Mouse (Mus musculus): Measurements from ENCODE around the gene Malsu1. TPM values are rescaled to one million over a fixed set of nuclear protein-coding genes. Genes with fewer than 3 reads are reported as not detected.

Malsu1 gene
- total RNA-seq, 2 experiments from 2014 or later = 24.5 to 34.2 TPM

Other genes starting within 250 kb of the Malsu1 start
- 10 to 100 TPM; 14.7 to 15.4 TPM for gene Tmem176a, start 232.9 kb upstream of the Malsu1 start, total RNA-seq (2021)
- gene Tmem176b, start 232.3 kb upstream of the Malsu1 start, total RNA-seq (2021) = 10 to 100 TPM; 45.6 to 47.8 TPM
- not detected for gene Aoc1, start 200.9 kb upstream of the Malsu1 start, total RNA-seq (2021)
- not detected for gene 1600015I10Rik, start 143.9 kb upstream of the Malsu1 start, total RNA-seq (2021)
- not detected for gene Doxl2, start 98.8 kb upstream of the Malsu1 start, total RNA-seq (2021)
- gene Svs1, start 86.9 kb upstream of the Malsu1 start, total RNA-seq (2021) = not detected
- gene Gpnmb, start 37.2 kb upstream of the Malsu1 start, total RNA-seq (2021) = under 1 TPM; 0.53 to 0.58 TPM
- gene Igf2bp3, start 141.2 kb downstream of the Malsu1 start, total RNA-seq (2021) = 1 to 10 TPM; 1.4 TPM
- gene Tra2a, start 190.2 kb downstream of the Malsu1 start, total RNA-seq (2021) = 10 to 100 TPM; 76.6 to 76.9 TPM
- 1 to 10 TPM; 7.1 to 8.1 TPM for gene Ccdc126, start 245.5 kb downstream of the Malsu1 start, total RNA-seq (2021)

Data from layer of hippocampus, postnatal 10 days (tissue).